ENCODE assay signal across 10 mouse cellular contexts in the genomic region with DNA sequence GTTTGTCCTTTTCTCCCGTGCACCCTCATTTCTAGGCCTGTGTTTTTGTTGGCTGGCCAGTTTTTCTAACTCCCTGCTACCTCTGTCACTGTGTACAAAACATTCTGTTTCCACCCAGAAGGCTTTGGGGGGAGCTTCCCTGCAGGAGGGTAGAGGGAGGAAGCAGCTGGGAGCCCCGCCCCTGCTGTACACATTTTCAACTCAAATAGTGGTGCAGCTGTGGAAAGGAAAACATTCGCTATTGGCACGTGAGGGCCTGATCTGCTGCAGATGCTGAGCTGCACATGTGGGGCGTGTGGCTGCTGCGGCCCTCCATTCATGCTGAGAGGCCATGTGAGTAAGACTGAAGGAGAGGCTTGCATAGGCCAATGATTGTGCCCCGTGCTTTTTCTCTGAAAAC.
DNase-seq lines count a peak whose midpoint lies in the region; ATAC-seq lines count a peak whose summit lies in the region.
"Had no signal": no experiment of that assay in that cellular context is flagged by ENCODE, and none has a peak within 500 bp of the region (broad histone marks: within the 10 kb centered on the region; RNA-seq: fewer than 3 reads in every experiment).

No protein-coding gene starts in this region.

- no peaks in the 10 kb centered on the region for H3K9me3 ChIP-seq in hindbrain, embryonic 12.5 days (replicated peaks)
- no peaks in the 10 kb centered on the region for H3K9me3 ChIP-seq in hindbrain, embryonic 13.5 days
- no peaks in the 10 kb centered on the region for H3K9me3 ChIP-seq in embryonic facial prominence, embryonic 11.5 days (replicated peaks; ENCODE audit: control insufficient read depth, low read length)
- H3K9me3 ChIP-seq in midbrain, embryonic 15.5 days: no peaks in the 10 kb centered on the region
- H3K9me3 ChIP-seq: embryonic facial prominence, embryonic 12.5 days had no signal

- no peaks in the 10 kb centered on the region for H3K36me3 ChIP-seq in hindbrain, embryonic 12.5 days
- H3K36me3 ChIP-seq in hindbrain, embryonic 13.5 days: no peaks in the 10 kb centered on the region
- no peaks in the 10 kb centered on the region for H3K36me3 ChIP-seq in embryonic facial prominence, embryonic 11.5 days (replicated peaks; ENCODE audit: control insufficient read depth, insufficient read depth, low read depth, low read length)
- no peaks in the 10 kb centered on the region for H3K36me3 ChIP-seq in midbrain, embryonic 15.5 days (replicated peaks)
- H3K36me3 ChIP-seq: embryonic facial prominence, embryonic 12.5 days had no signal

- intact Hi-C loops in heart, postnatal 36 days (cut with DNase I): no loop called here

- H3K27ac ChIP-seq in hindbrain, embryonic 12.5 days: no peak overlapping the region
- no peak overlapping the region; the same call in 1 of the 2 replicates for H3K27ac ChIP-seq in hindbrain, embryonic 13.5 days
- no peak overlapping the region for H3K27ac ChIP-seq in embryonic facial prominence, embryonic 11.5 days (replicated peaks; ENCODE audit: low read depth, low read length)
- no peak overlapping the region for H3K27ac ChIP-seq in midbrain, embryonic 15.5 days
- H3K27ac ChIP-seq: embryonic facial prominence, embryonic 12.5 days; liver, embryonic 14.5 days had no signal

- WGBS in hindbrain, embryonic 12.5 days: 60% methylated on average over 7 of the region's 7 CpGs
- 64% methylated on average over 7 of the region's 7 CpGs for WGBS in hindbrain, embryonic 13.5 days
- WGBS in embryonic facial prominence, embryonic 11.5 days: 42% methylated on average over 7 of the region's 7 CpGs
- 71% methylated on average over 7 of the region's 7 CpGs for WGBS in midbrain, embryonic 15.5 days

- H3K4me2 ChIP-seq in hindbrain, embryonic 12.5 days (replicated peaks): no peak overlapping the region
- no peak overlapping the region for H3K4me2 ChIP-seq in hindbrain, embryonic 13.5 days
- H3K4me2 ChIP-seq in embryonic facial prominence, embryonic 11.5 days (ENCODE audit: low read depth, low read length): no peak overlapping the region
- H3K4me2 ChIP-seq in midbrain, embryonic 15.5 days: no peak overlapping the region
- H3K4me2 ChIP-seq: embryonic facial prominence, embryonic 12.5 days had no signal

- peak; percentile 40; the same call in 1 of the 2 replicates for ATAC-seq in hindbrain, embryonic 12.5 days (ENCODE audit: low FRiP score)
- ATAC-seq in hindbrain, embryonic 13.5 days (ENCODE audit: low FRiP score): no peak
- ATAC-seq in embryonic facial prominence, embryonic 11.5 days (replicated peaks; ENCODE audit: insufficient number of reproducible peaks, low FRiP score, low TSS enrichment, low read depth): peak; percentile 69; the same call in 1 of the 2 replicates
- no peak for ATAC-seq in inflammation-experienced regulatory T-cells, adult 6 months
- ATAC-seq in midbrain, embryonic 15.5 days (replicated peaks): no peak

- H3K4me3 ChIP-seq in hindbrain, embryonic 12.5 days: no peak overlapping the region
- no peak overlapping the region for H3K4me3 ChIP-seq in hindbrain, embryonic 13.5 days
- no peak overlapping the region for H3K4me3 ChIP-seq in embryonic facial prominence, embryonic 11.5 days (ENCODE audit: low read depth, low read length)
- H3K4me3 ChIP-seq in midbrain, embryonic 15.5 days: no peak overlapping the region
- H3K4me3 ChIP-seq: embryonic facial prominence, embryonic 12.5 days had no signal

- DNase-seq in embryonic facial prominence, embryonic 11.5 days (ENCODE audit: low spot score): peak; percentile 56
- DNase-seq in heart, postnatal 36 days: peak; percentile 34 to 45
- DNase-seq in lung, postnatal 36 days: peak; percentile 74
- no peak for DNase-seq in adrenal gland, postnatal 25 days

- no peak overlapping the region for H3K9ac ChIP-seq in hindbrain, embryonic 12.5 days
- no peak overlapping the region for H3K9ac ChIP-seq in hindbrain, embryonic 13.5 days
- no peak overlapping the region for H3K9ac ChIP-seq in embryonic facial prominence, embryonic 11.5 days (replicated peaks; ENCODE audit: low read length)
- H3K9ac ChIP-seq in midbrain, embryonic 15.5 days: no peak overlapping the region
- H3K9ac ChIP-seq: embryonic facial prominence, embryonic 12.5 days; liver, embryonic 14.5 days had no signal

- no peaks in the 10 kb centered on the region; the same call in 1 of the 2 replicates for H3K4me1 ChIP-seq in hindbrain, embryonic 12.5 days
- peaks cover 6% of the 10 kb centered on the region for H3K4me1 ChIP-seq in hindbrain, embryonic 13.5 days (replicated peaks)
- no peaks in the 10 kb centered on the region for H3K4me1 ChIP-seq in embryonic facial prominence, embryonic 11.5 days (ENCODE audit: control insufficient read depth, insufficient read depth, low read length)
- H3K4me1 ChIP-seq in midbrain, embryonic 15.5 days: no peaks in the 10 kb centered on the region

- H3K27me3 ChIP-seq in hindbrain, embryonic 12.5 days: no peaks in the 10 kb centered on the region
- H3K27me3 ChIP-seq in hindbrain, embryonic 13.5 days: no peaks in the 10 kb centered on the region
- no peaks in the 10 kb centered on the region for H3K27me3 ChIP-seq in embryonic facial prominence, embryonic 11.5 days (ENCODE audit: control insufficient read depth, insufficient read depth, low read length)
- no peaks in the 10 kb centered on the region for H3K27me3 ChIP-seq in midbrain, embryonic 15.5 days (replicated peaks)
- H3K27me3 ChIP-seq: embryonic facial prominence, embryonic 12.5 days had no signal

Comparison
In these comparisons a context has a peak if more than half of its experiments do, and no peak if none do; other contexts are left out.
1. ATAC-seq: peak in hindbrain, embryonic 12.5 days (single experiment) and embryonic facial prominence, embryonic 11.5 days (single experiment); none in hindbrain, embryonic 13.5 days (single experiment), inflammation-experienced regulatory T-cells, adult 6 months (single experiment) and midbrain, embryonic 15.5 days (single experiment).